Mouse (Mus musculus): ENCODE results near the gene Hoxc12. TPM values are rescaled to one million over a fixed set of nuclear protein-coding genes. Genes with fewer than 3 reads are reported as not detected.

Gene Hoxc12
- 4.9 TPM for polyA plus RNA-seq (2012; fragmentation: generic; extraction: Trizol)
- long read RNA-seq, experiment 1, partial matches to known transcripts, result 0 of 1 reads
- long read RNA-seq, experiment 1, other reads (novel, unspliced or antisense), result 0 of 1 reads
- long read RNA-seq, experiment 2, transcript Hoxc12-201 (2 exons, 1,031 nt), result major isoform, 7 of 7 reads
- long read RNA-seq, experiment 2, partial matches to known transcripts, result 0 of 7 reads
- long read RNA-seq, experiment 2, other reads (novel, unspliced or antisense), result 0 of 7 reads

- no peaks in the 10 kb centered on the region for H3K36me3 ChIP-seq (ENCODE audit: control insufficient read depth, insufficient read depth)
- H3K27me3 ChIP-seq (ENCODE audit: control insufficient read depth, insufficient read depth, insufficient read length), result no peaks in the 10 kb centered on the region
- H3K79me2 ChIP-seq (ENCODE audit: control insufficient read depth, insufficient read depth), result no peaks in the 10 kb centered on the region
- TF ChIP-seq USF1 (IDR thresholded peaks at IDR 0.05; ENCODE audit: low read depth), result peak; percentile 86
- TF ChIP-seq FOSL1 (IDR thresholded peaks at IDR 0.05; ENCODE audit: insufficient read depth, low read length, poor library complexity, severe bottlenecking), result no peak
- no peak within 1 kb of the TSS for H3ac ChIP-seq (ENCODE audit: control insufficient read depth, insufficient read length, low read depth)
- no peak within 1 kb of the TSS for H3K4me3 ChIP-seq (ENCODE audit: insufficient read depth, poor library complexity, severe bottlenecking)
- H3K79me3 ChIP-seq (ENCODE audit: low read depth), result no peaks in the 10 kb centered on the region
These were observed at the start of gene Hoxc12 for GRCm38 (mm10) chr15:102936279-102936972. Hoxc12 (plus strand) TSS chr15:102936757.

- Histone ChIP-seq H3K79me2 (ENCODE audit: control insufficient read depth, insufficient read depth) (no peaks in the 10 kb centered on the region), H3K36me3 (ENCODE audit: control insufficient read depth, insufficient read depth) (no peaks in the 10 kb centered on the region), H3ac (ENCODE audit: control insufficient read depth, insufficient read length, low read depth) (no peak overlapping the region), H3K27me3 (ENCODE audit: control insufficient read depth, insufficient read depth, insufficient read length) (peaks cover 13% of the 10 kb centered on the region), H3K4me3 (ENCODE audit: insufficient read depth, poor library complexity, severe bottlenecking) (no peak overlapping the region), H3K79me3 (ENCODE audit: low read depth) (no peaks in the 10 kb centered on the region)
- TF ChIP-seq FOSL1 (IDR thresholded peaks at IDR 0.05; ENCODE audit: insufficient read depth, low read length, poor library complexity, severe bottlenecking), result no peak
- no peak for TF ChIP-seq MAX (IDR thresholded peaks at IDR 0.05)
- TF ChIP-seq CEBPB (IDR thresholded peaks at IDR 0.05; ENCODE audit: low read depth), result no peak
- peak; percentile 52 for TF ChIP-seq USF1 (IDR thresholded peaks at IDR 0.05; ENCODE audit: low read depth)
These were observed 41.4 kb upstream of the Hoxc12 start for GRCm38 (mm10) chr15:102895115-102895514.

GRCm38 (mm10) chr15:102904946-102905345 lies 31.6 kb upstream of the Hoxc12 start:
- Histone ChIP-seq H3K36me3 (ENCODE audit: control insufficient read depth, insufficient read depth) (no peaks in the 10 kb centered on the region), H3K27me3 (ENCODE audit: control insufficient read depth, insufficient read depth, insufficient read length) (peaks cover 12% of the 10 kb centered on the region), H3K4me3 (ENCODE audit: insufficient read depth, poor library complexity, severe bottlenecking) (no peak overlapping the region), H3K79me2 (ENCODE audit: control insufficient read depth, insufficient read depth) (no peaks in the 10 kb centered on the region), H3K79me3 (ENCODE audit: low read depth) (no peaks in the 10 kb centered on the region), H3ac (ENCODE audit: control insufficient read depth, insufficient read length, low read depth) (no peak overlapping the region)
- no peak for TF ChIP-seq CEBPB (IDR thresholded peaks at IDR 0.05; ENCODE audit: low read depth)
- TF ChIP-seq MAX (IDR thresholded peaks at IDR 0.05), result no peak
- no peak for TF ChIP-seq MYOG (IDR thresholded peaks at IDR 0.05; ENCODE audit: control insufficient read depth, extremely low read depth, insufficient read length)

- Histone ChIP-seq H3K4me3 (ENCODE audit: insufficient read depth, poor library complexity, severe bottlenecking) (no peak overlapping the region), H3K36me3 (ENCODE audit: control insufficient read depth, insufficient read depth) (no peaks in the 10 kb centered on the region), H3K79me3 (ENCODE audit: low read depth) (no peaks in the 10 kb centered on the region), H3K27me3 (ENCODE audit: control insufficient read depth, insufficient read depth, insufficient read length) (peaks cover 35% of the 10 kb centered on the region), H3ac (ENCODE audit: control insufficient read depth, insufficient read length, low read depth) (no peak overlapping the region), H3K79me2 (ENCODE audit: control insufficient read depth, insufficient read depth) (no peaks in the 10 kb centered on the region)
- TF ChIP-seq USF1 (IDR thresholded peaks at IDR 0.05; ENCODE audit: low read depth), result no peak
- no peak for TF ChIP-seq FOSL1 (IDR thresholded peaks at IDR 0.05; ENCODE audit: insufficient read depth, low read length, poor library complexity, severe bottlenecking)
- TF ChIP-seq CTCF (IDR thresholded peaks at IDR 0.05; ENCODE audit: control insufficient read depth, insufficient read depth, insufficient read length), result no peak
- TF ChIP-seq MYOG (IDR thresholded peaks at IDR 0.05; ENCODE audit: control insufficient read depth, extremely low read depth, insufficient read length), result no peak
- TF ChIP-seq CEBPB (IDR thresholded peaks at IDR 0.05; ENCODE audit: low read depth), result no peak
- no peak for TF ChIP-seq MAX (IDR thresholded peaks at IDR 0.05)
- no peak for TF ChIP-seq MYOD1 (IDR thresholded peaks at IDR 0.05; ENCODE audit: control insufficient read depth, insufficient read length, low read depth)
These were observed 27.0 kb upstream of the Hoxc12 start for GRCm38 (mm10) chr15:102909536-102909935.

- Histone ChIP-seq H3K27me3 (ENCODE audit: control insufficient read depth, insufficient read depth, insufficient read length) (peaks cover 35% of the 10 kb centered on the region), H3K4me3 (ENCODE audit: insufficient read depth, poor library complexity, severe bottlenecking) (no peak overlapping the region), H3ac (ENCODE audit: control insufficient read depth, insufficient read length, low read depth) (no peak overlapping the region), H3K36me3 (ENCODE audit: control insufficient read depth, insufficient read depth) (no peaks in the 10 kb centered on the region), H3K79me2 (ENCODE audit: control insufficient read depth, insufficient read depth) (no peaks in the 10 kb centered on the region), H3K79me3 (ENCODE audit: low read depth) (no peaks in the 10 kb centered on the region)
- no peak for TF ChIP-seq CEBPB (IDR thresholded peaks at IDR 0.05; ENCODE audit: low read depth)
These were observed 26.5 kb upstream of the Hoxc12 start for GRCm38 (mm10) chr15:102910038-102910437.

GRCm38 (mm10) chr15:102910496-102911095 lies 26.0 kb upstream of the Hoxc12 start:
- Histone ChIP-seq H3K27me3 (ENCODE audit: control insufficient read depth, insufficient read depth, insufficient read length) (peaks cover 35% of the 10 kb centered on the region), H3K4me3 (ENCODE audit: insufficient read depth, poor library complexity, severe bottlenecking) (no peak overlapping the region), H3ac (ENCODE audit: control insufficient read depth, insufficient read length, low read depth) (no peak overlapping the region), H3K36me3 (ENCODE audit: control insufficient read depth, insufficient read depth) (no peaks in the 10 kb centered on the region), H3K79me2 (ENCODE audit: control insufficient read depth, insufficient read depth) (no peaks in the 10 kb centered on the region), H3K79me3 (ENCODE audit: low read depth) (no peaks in the 10 kb centered on the region)
- TF ChIP-seq FOSL1 (IDR thresholded peaks at IDR 0.05; ENCODE audit: insufficient read depth, low read length, poor library complexity, severe bottlenecking) (no peak), USF1 (IDR thresholded peaks at IDR 0.05; ENCODE audit: low read depth) (no peak), CTCF (IDR thresholded peaks at IDR 0.05; ENCODE audit: control insufficient read depth, insufficient read depth, insufficient read length) (no peak), MYOD1 (IDR thresholded peaks at IDR 0.05; ENCODE audit: control insufficient read depth, insufficient read length, low read depth) (no peak), CEBPB (IDR thresholded peaks at IDR 0.05; ENCODE audit: low read depth) (no peak), MYOG (IDR thresholded peaks at IDR 0.05; ENCODE audit: control insufficient read depth, extremely low read depth, insufficient read length) (no peak), MAX (IDR thresholded peaks at IDR 0.05) (no peak)
